9 mouse cellular contexts compared by ENCODE assay signal in genomic region chr19:41993484-41993883, GRCm38 (mm10). TPM values are rescaled to one million over a fixed set of nuclear protein-coding genes. Genes with fewer than 3 reads are reported as not detected.
A peak's percentile ranks its signal among the peaks of the same experiment; 100 is the strongest.
DNase-seq lines count a peak whose midpoint lies in the region; ATAC-seq and TF ChIP-seq lines count a peak whose summit lies in the region.
"Had no signal": no experiment of that assay in that cellular context is flagged by ENCODE, and none has a peak within 500 bp of the region (broad histone marks: within the 10 kb centered on the region; RNA-seq: fewer than 3 reads in every experiment).

No protein-coding gene starts in this region.

- H3K9me3 ChIP-seq in liver, postnatal 0 days (ENCODE audit: low read length) = no peaks in the 10 kb centered on the region

- no peak for ATAC-seq in erythroid progenitor cell, adult 5-6 weeks (replicated peaks; ENCODE audit: low FRiP score, poor library complexity, severe bottlenecking)
- ATAC-seq in liver, postnatal 0 days = no peak

- H3K9ac ChIP-seq in liver, postnatal 0 days (replicated peaks) = no peak overlapping the region

- WGBS in liver, postnatal 0 days (ENCODE audit: insufficient replicate concordance) = 75% methylated on average over 6 of the region's 6 CpGs

- TF ChIP-seq CTCF in liver, postnatal 0 days (IDR thresholded peaks at IDR 0.05; ENCODE audit: low read depth) = no peak

- no peaks in the 10 kb centered on the region for H3K36me3 ChIP-seq in liver, postnatal 0 days (replicated peaks; ENCODE audit: insufficient read depth, low read length)

- DNase-seq in left cerebral cortex, adult 18-20 months (ENCODE audit: low spot score in 2 of 2) = peak; percentile 80 to 83
- DNase-seq in left cerebral cortex, adult 11 months (ENCODE audit: low spot score) = no peak
- peak; percentile 93 for DNase-seq in gastrocnemius, postnatal 10 days
- DNase-seq in kidney, postnatal 25 days = peak; percentile 92 to 94
- peak; percentile 83 for DNase-seq in lung, postnatal 14 days
- DNase-seq in urinary bladder, postnatal 36 days (ENCODE audit: low spot score in 2 of 2) = peak; percentile 48 to 84
- DNase-seq in liver, postnatal 0 days = no peak

- peaks cover 7% of the 10 kb centered on the region for H3K4me1 ChIP-seq in liver, postnatal 0 days (ENCODE audit: insufficient read depth)

- no peak overlapping the region for H3K4me2 ChIP-seq in liver, postnatal 0 days (ENCODE audit: low read depth, low read length)

- no peak overlapping the region for H3K4me3 ChIP-seq in liver, postnatal 0 days (ENCODE audit: low read depth, low read length)

- TF ChIP-seq EP300 in liver, postnatal 0 days (IDR thresholded peaks at IDR 0.05; ENCODE audit: low read depth) = no peak

- no peak overlapping the region for H3K27ac ChIP-seq in liver, postnatal 0 days (ENCODE audit: low read depth)

- H3K27me3 ChIP-seq in liver, postnatal 0 days (ENCODE audit: insufficient read depth, low read length) = no peaks in the 10 kb centered on the region

RNA-seq across cellular contexts. Expression of gene Ubtd1, which starts 11.9 kb away (rescaled TPM):
- 10 to 100 TPM; 12.0 to 12.2 TPM for total RNA-seq in left cerebral cortex, adult 18-20 months (2021)
- 10 to 100 TPM; 23.3 to 27.6 TPM for total RNA-seq in gastrocnemius, postnatal 10 days (2021)
- total RNA-seq in erythroid progenitor cell, adult 5-6 weeks (2015; ENCODE audit: low replicate concordance) = 4.3 TPM in 1 of 2 replicates, not detected in the other
- 8.2 TPM in 1 of 2 replicates, not detected in the other for total RNA-seq in erythroid progenitor cell, adult 5-6 weeks (2017; ENCODE audit: low replicate concordance)
- polyA plus RNA-seq in liver, postnatal 0 days (2015; fragmentation: Nextera tagmentation; extraction: Ambion mirVana) = 6.9 and 9.0 TPM in 2 replicates

RNA-seq across cellular contexts. Expression of gene Mms19, which starts 12.5 kb away (rescaled TPM):
- 10 to 100 TPM; 30.9 to 32.3 TPM for total RNA-seq in left cerebral cortex, adult 18-20 months (2021)
- 10 to 100 TPM in 1 of 2 experiments, 1 to 10 TPM in 1; 9.2 to 12.9 TPM for total RNA-seq in gastrocnemius, postnatal 10 days (2021)
- 20.5 and 73.5 TPM in 2 replicates for total RNA-seq in erythroid progenitor cell, adult 5-6 weeks (2015; ENCODE audit: low replicate concordance)
- total RNA-seq in erythroid progenitor cell, adult 5-6 weeks (2017; ENCODE audit: low replicate concordance) = 10.1 and 15.4 TPM in 2 replicates
- polyA plus RNA-seq in liver, postnatal 0 days (2015; fragmentation: Nextera tagmentation; extraction: Ambion mirVana) = 7.3 and 9.2 TPM in 2 replicates

RNA-seq across cellular contexts. Expression of gene Ankrd2, which starts 42.3 kb away (rescaled TPM):
- total RNA-seq in left cerebral cortex, adult 18-20 months (2021) = under 1 TPM; 0.30 to 0.44 TPM
- 10 to 100 TPM; 65.0 to 72.7 TPM for total RNA-seq in gastrocnemius, postnatal 10 days (2021)
- total RNA-seq in erythroid progenitor cell, adult 5-6 weeks (2015; ENCODE audit: low replicate concordance) = not detected in 2 replicates
- not detected in 2 replicates for total RNA-seq in erythroid progenitor cell, adult 5-6 weeks (2017; ENCODE audit: low replicate concordance)
- polyA plus RNA-seq in liver, postnatal 0 days (2015; fragmentation: Nextera tagmentation; extraction: Ambion mirVana) = 0.22 and 1.1 TPM in 2 replicates
- polyA plus RNA-seq: embryonic facial prominence, embryonic 11.5 days had no signal

RNA-seq across cellular contexts. Expression of gene Hoga1, which starts 51.9 kb away (rescaled TPM):
- total RNA-seq in left cerebral cortex, adult 18-20 months (2021) = 1 to 10 TPM; 4.9 to 5.0 TPM
- total RNA-seq in gastrocnemius, postnatal 10 days (2021) = 1 to 10 TPM; 4.5 to 4.6 TPM
- not detected in 2 replicates for total RNA-seq in erythroid progenitor cell, adult 5-6 weeks (2015; ENCODE audit: low replicate concordance)
- total RNA-seq in erythroid progenitor cell, adult 5-6 weeks (2017; ENCODE audit: low replicate concordance) = not detected in 2 replicates
- polyA plus RNA-seq in liver, postnatal 0 days (2015; fragmentation: Nextera tagmentation; extraction: Ambion mirVana) = 183 and 190 TPM in 2 replicates

RNA-seq across cellular contexts. Expression of gene 4933411K16Rik, which starts 58.6 kb away (rescaled TPM):
- under 1 TPM; 0.53 to 0.73 TPM for total RNA-seq in left cerebral cortex, adult 18-20 months (2021)
- under 1 TPM; 0.40 to 0.50 TPM for total RNA-seq in gastrocnemius, postnatal 10 days (2021)
- total RNA-seq in erythroid progenitor cell, adult 5-6 weeks (2015; ENCODE audit: low replicate concordance) = not detected in 2 replicates
- not detected in 2 replicates for total RNA-seq in erythroid progenitor cell, adult 5-6 weeks (2017; ENCODE audit: low replicate concordance)
- 0.18 and 0.40 TPM in 2 replicates for polyA plus RNA-seq in liver, postnatal 0 days (2015; fragmentation: Nextera tagmentation; extraction: Ambion mirVana)
- polyA plus RNA-seq: embryonic facial prominence, embryonic 11.5 days had no signal

Comparison
In these comparisons a context has a peak if more than half of its experiments do, and no peak if none do; other contexts are left out.
1. DNase-seq: peak in left cerebral cortex, adult 18-20 months (2 of 2), gastrocnemius, postnatal 10 days (single experiment), kidney, postnatal 25 days (2 of 2), lung, postnatal 14 days (single experiment) and urinary bladder, postnatal 36 days (2 of 2); none in left cerebral cortex, adult 11 months (single experiment) and liver, postnatal 0 days (single experiment).
2. RNA of gene Ankrd2, which starts 42.3 kb away (total RNA-seq): 65.0 to 72.7 TPM in gastrocnemius, postnatal 10 days; 0.30 to 0.44 TPM in left cerebral cortex, adult 18-20 months and not detected in erythroid progenitor cell, adult 5-6 weeks; every median in the first group is over 10 times any median in the second.